Mouse (Mus musculus): ENCODE data around the gene Lcmt2. TPM values are rescaled to one million over a fixed set of nuclear protein-coding genes. Genes with fewer than 3 reads are reported as not detected.
A peak's percentile ranks its signal among the peaks of the same experiment; 100 is the strongest.
"Not testable (repeated sequence)": the region's sequence is repeated elsewhere in the genome, so short reads cannot be mapped to it uniquely, and the experiment has no call there.

Lcmt2 gene
- total RNA-seq, 2 experiments from 2014 or later = 1.7 to 2.0 TPM

DNA sequence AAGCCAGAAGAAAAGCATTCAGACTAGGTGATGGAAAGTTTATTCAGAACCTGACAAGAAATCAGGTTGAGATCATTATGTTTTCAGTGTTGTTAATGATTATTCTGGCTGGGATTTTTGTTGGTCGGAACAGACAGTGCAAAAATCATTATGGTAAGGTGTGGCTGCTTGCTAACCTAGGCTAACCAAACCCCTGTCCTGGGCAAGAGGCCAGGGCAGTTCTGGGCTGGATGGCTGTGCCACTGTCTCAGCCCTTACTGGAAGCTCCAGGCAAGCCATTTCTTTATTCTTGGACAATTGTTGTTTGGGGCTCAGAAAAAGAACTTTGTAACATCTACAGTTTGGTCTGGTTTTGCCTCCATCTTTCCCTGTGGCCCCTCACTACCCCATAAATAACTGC lies 12.9 kb downstream of the Lcmt2 start:
- no peak for ATAC-seq (replicated peaks; ENCODE audit: low FRiP score, poor library complexity, severe bottlenecking)

DNA sequence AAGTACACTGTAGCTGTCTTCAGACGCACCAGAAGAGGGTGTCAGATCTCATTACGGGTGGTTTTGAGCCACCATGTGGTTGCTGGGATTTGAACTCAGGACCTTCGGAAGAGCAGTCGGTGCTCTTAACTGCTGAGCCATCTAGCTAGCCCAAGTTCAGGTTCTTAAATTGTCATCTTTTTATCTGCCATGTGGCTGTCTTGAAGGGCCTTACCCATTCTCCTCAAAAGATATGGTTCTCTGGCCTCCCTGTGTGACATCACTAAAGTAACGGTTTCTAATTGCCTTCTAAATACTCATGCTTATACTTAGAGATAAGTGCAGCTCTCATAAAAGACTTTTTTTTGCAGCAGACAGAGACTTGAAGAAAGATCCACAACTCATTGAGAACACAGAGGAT lies 14.2 kb downstream of the Lcmt2 start:
- not testable (repeated sequence) for ATAC-seq (replicated peaks; ENCODE audit: low FRiP score, poor library complexity, severe bottlenecking)

DNA sequence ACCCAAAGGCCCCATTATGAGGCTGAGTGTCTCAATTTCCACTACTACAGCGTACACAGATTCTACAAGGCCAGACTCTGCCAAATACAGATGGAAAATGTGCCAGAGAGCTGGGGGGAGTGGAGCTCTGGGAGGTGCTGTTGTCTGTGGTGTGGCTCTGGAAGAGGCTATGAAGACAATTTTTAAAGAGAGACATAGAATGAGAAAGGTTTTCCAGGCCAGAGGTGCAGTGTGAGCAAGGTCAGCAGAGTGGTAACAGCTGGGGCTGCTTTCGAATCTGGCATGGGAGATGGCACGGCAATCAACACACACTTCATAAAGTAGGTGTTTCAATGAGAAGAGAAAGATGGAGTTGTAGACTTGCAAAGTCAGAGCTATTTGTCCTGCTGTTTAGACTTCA lies 21.2 kb downstream of the Lcmt2 start:
- no peak for ATAC-seq (replicated peaks; ENCODE audit: low FRiP score, poor library complexity, severe bottlenecking)

DNA sequence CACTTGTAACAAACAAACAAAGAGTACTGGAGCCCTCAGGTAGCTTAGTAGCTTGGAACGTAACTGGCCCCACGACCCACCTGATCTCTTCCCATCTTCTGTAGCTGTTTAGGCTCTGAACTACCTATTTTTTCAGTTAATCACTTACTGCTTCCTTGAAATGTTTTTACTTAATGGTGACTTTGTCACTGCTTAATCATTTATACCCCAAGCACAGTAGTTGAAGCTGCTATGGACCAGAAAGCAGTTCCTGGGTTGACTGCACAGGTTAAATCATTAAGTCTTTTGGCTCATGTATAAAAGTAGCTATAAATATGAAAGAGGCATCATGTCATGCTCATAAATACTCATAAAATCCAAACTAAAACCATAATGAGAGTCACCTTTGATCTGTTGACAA lies 25.0 kb downstream of the Lcmt2 start:
- no peak for ATAC-seq (replicated peaks; ENCODE audit: low FRiP score, poor library complexity, severe bottlenecking)

DNA sequence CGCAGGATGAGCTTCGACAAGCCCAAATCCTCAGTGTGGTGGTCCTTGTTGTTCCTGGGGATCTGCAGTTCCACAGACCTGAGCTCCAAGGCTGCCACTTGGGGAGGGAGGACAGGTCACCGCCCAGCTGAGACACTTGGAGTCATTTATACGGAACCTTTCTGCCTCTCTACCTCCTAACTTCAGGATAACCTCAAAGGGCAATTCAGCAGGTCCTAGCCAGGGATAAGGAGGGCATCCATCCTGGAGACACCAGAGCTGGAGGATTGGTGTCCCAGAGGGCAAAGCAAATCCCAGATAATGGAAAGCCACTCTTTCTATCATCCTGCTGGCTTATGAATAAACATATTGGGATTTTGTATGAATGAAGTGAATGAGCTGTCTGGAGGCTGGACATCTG lies 30.8 kb downstream of the Lcmt2 start, which contains the start of gene Tgm7:
TSS of gene Tgm7 (minus strand) at position 101 of the 400 bp plus-strand sequence.
- ATAC-seq (replicated peaks; ENCODE audit: low FRiP score, poor library complexity, severe bottlenecking) = no peak

DNA sequence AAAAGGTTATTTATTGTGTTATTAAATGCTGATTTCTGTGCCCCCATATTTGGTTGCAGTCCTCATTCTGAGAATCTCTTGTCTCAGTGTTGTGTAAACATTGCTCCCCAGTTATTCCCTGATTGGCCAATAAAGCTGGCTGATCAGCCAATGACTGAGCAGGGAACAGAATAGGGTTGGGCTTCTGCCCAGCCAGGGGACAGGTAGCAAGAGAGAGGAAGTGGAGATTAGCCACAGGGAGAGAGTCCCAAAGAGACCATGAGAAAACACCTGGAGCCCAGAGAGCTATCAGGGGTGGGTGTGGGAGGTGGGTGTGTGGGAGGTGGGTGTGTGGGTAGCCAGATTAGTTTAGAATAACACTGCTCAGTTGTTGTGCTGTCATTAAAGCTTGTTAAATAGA lies 34.5 kb downstream of the Lcmt2 start:
- ATAC-seq (replicated peaks; ENCODE audit: low FRiP score, poor library complexity, severe bottlenecking) = no peak

DNA sequence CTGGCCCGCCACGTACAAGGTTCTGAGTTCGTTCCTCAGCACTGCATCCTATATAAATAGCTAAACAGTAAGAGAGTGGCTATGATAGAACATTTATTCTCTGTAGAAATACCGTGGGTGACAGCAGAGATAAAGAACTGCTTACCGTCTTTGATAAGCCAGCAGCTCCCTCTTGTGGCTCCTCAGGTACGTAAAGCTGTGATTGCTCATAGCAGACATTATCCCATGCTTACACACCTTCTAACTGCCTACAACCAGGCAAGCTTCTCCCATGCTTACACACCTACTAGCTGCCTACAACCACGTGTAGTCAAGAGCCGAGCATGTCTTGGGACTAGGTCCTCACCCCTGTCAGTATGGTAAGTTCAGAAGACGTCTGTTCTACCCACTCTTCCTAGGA lies 38.4 kb downstream of the Lcmt2 start:
- peak; percentile 81 for ATAC-seq (replicated peaks; ENCODE audit: low FRiP score, poor library complexity, severe bottlenecking)

DNA sequence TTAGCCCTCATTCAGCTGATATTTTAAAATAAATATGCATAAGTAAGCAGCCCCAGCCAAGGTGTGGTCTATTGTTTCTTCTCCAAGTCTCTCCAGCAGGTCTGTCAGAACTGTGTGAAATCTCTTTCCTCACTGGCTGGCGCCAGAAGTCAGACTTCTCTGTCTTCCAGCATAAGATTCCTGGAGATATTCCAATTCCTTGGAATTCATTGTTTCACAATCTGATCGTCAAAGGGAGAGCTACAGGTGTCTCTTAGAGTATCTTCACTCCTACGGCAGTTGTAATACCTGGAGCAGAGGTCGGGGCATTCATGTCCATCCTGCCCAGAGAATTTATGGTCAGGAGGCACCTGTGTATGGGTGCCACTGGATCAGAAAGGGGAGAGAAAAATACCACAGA lies 50.7 kb downstream of the Lcmt2 start:
- no peak for ATAC-seq (replicated peaks; ENCODE audit: low FRiP score, poor library complexity, severe bottlenecking)

DNA sequence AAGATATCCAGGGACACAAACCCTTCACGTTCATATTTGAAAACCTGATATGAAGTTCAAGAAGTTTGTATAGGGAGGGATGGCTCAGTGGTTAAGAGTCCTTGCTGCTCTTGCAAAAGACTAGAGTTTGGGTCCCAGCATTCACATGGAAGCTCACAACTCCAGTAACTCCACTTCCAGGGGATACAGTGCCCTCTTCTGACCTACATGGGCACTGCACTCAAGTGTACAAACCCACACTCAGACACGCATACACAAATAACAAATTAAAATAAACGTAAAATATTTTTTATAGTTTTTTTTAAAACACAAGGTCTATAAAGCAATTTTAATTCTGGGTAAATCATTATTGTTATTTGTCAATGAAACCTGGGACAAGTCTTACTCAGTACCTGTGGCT lies 51.9 kb downstream of the Lcmt2 start:
- no peak; the same call in 1 of the 2 replicates for ATAC-seq (replicated peaks; ENCODE audit: low FRiP score, poor library complexity, severe bottlenecking)

DNA sequence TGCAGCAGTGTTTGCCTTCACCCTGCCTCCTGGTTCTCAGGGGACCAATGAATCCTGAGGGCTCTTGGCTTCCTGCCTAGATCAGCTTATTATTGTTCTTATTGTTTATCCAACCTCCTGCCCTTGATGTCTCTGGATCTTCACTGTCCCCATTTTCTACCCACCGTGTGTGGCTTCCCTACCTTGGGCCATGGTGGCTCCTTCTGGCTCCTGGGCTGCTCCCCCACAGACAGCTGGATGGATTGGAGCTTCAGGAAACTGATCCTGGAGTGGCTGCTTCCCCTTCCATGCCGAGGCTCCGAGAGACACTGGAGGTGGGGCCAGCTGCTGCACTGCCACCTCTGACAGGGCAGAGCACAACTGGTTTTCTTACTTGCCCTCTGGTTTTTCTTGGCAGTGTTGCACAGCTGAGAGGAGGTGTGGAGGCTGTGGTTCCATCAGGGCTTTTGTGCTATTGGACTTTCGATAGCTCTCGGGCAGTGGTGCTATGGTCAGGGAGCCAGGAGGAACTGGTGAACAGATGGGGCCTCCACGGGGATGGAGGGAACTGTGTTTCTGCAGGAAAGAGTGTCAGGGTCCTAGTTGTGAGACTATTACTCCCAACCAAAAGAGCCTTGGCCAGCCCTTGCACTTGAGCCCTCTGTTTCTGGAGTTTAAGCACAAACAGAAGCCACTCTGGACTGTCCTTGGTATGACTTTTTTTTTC lies 54.8 kb downstream of the Lcmt2 start, which contains the start of gene Tgm5:
TSS of gene Tgm5 (minus strand) at position 362 of the 706 bp plus-strand sequence.
- ATAC-seq (replicated peaks; ENCODE audit: low FRiP score, poor library complexity, severe bottlenecking) = no peak

DNA sequence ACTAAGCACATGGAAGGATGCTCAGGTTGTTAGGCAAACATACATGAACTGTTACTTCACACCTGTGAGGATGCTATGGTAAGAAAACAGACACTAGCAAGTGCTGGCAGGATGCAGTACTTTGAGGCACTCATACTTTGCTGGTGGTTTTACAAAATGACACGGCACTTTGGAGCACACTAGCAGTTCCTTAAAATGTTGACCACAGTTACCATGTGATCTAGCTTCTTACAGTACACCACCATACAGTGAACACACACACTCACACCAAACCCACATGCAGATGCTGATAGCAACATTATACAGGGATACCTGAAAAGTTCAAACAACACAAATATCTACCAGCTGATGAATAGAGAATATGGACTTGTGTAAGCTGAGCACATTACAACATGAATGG lies 57.8 kb downstream of the Lcmt2 start:
- ATAC-seq (replicated peaks; ENCODE audit: low FRiP score, poor library complexity, severe bottlenecking) = no peak

Other genes with a start within 250 kb of the Lcmt2 start
- 17.6 and 21.9 TPM in 2 replicates for gene Ubr1, start 169.9 kb downstream of the Lcmt2 start, total RNA-seq (2015; ENCODE audit: low replicate concordance)
- 21.9 and 24.1 TPM in 2 replicates for gene Ubr1, start 169.9 kb downstream of the Lcmt2 start, total RNA-seq (2017; ENCODE audit: low replicate concordance)
- 2.5 and 21.9 TPM in 2 replicates for gene Tmem62, start 163.6 kb downstream of the Lcmt2 start, total RNA-seq (2015; ENCODE audit: low replicate concordance)
- 11.4 and 20.8 TPM in 2 replicates for gene Tmem62, start 163.6 kb downstream of the Lcmt2 start, total RNA-seq (2017; ENCODE audit: low replicate concordance)
- gene Ccndbp1, start 132.2 kb downstream of the Lcmt2 start, total RNA-seq (2015; ENCODE audit: low replicate concordance) = 367 and 375 TPM in 2 replicates
- gene Ccndbp1, start 132.2 kb downstream of the Lcmt2 start, total RNA-seq (2017; ENCODE audit: low replicate concordance) = 422 and 452 TPM in 2 replicates
- 1,106 and 1,220 TPM in 2 replicates for gene Epb42, start 103.6 kb downstream of the Lcmt2 start, total RNA-seq (2015; ENCODE audit: low replicate concordance)
- 1,374 and 1,456 TPM in 2 replicates for gene Epb42, start 103.6 kb downstream of the Lcmt2 start, total RNA-seq (2017; ENCODE audit: low replicate concordance)
- gene Tgm5, start 54.8 kb downstream of the Lcmt2 start, total RNA-seq (2015; ENCODE audit: low replicate concordance) = not detected in 2 replicates
- gene Tgm5, start 54.8 kb downstream of the Lcmt2 start, total RNA-seq (2017; ENCODE audit: low replicate concordance) = not detected in 2 replicates
- gene Tgm7, start 30.9 kb downstream of the Lcmt2 start, total RNA-seq (2015; ENCODE audit: low replicate concordance) = not detected in 2 replicates
- gene Tgm7, start 30.9 kb downstream of the Lcmt2 start, total RNA-seq (2017; ENCODE audit: low replicate concordance) = not detected in 2 replicates
- gene Adal, start 225 bp downstream of the Lcmt2 start, total RNA-seq (2015; ENCODE audit: low replicate concordance) = 1.2 and 3.3 TPM in 2 replicates
- 4.6 and 7.8 TPM in 2 replicates for gene Adal, start 225 bp downstream of the Lcmt2 start, total RNA-seq (2017; ENCODE audit: low replicate concordance)
- 16.3 and 22.2 TPM in 2 replicates for gene Tubgcp4, start 30.0 kb upstream of the Lcmt2 start, total RNA-seq (2015; ENCODE audit: low replicate concordance)
- 11.7 and 19.1 TPM in 2 replicates for gene Tubgcp4, start 30.0 kb upstream of the Lcmt2 start, total RNA-seq (2017; ENCODE audit: low replicate concordance)
- gene Zscan29, start 30.5 kb upstream of the Lcmt2 start, total RNA-seq (2015; ENCODE audit: low replicate concordance) = 8.8 and 13.3 TPM in 2 replicates
- 11.3 and 12.9 TPM in 2 replicates for gene Zscan29, start 30.5 kb upstream of the Lcmt2 start, total RNA-seq (2017; ENCODE audit: low replicate concordance)
- 11.1 and 27.9 TPM in 2 replicates for gene Trp53bp1, start 130.8 kb upstream of the Lcmt2 start, total RNA-seq (2015; ENCODE audit: low replicate concordance)
- 44.8 and 96.0 TPM in 2 replicates for gene Trp53bp1, start 130.8 kb upstream of the Lcmt2 start, total RNA-seq (2017; ENCODE audit: low replicate concordance)
- gene Map1a, start 148.9 kb upstream of the Lcmt2 start, total RNA-seq (2015; ENCODE audit: low replicate concordance) = not detected in 2 replicates
- gene Map1a, start 148.9 kb upstream of the Lcmt2 start, total RNA-seq (2017; ENCODE audit: low replicate concordance) = 0.14 TPM in 1 of 2 replicates, not detected in the other
- 2.7 and 5.2 TPM in 2 replicates for gene Ppip5k1, start 214.7 kb upstream of the Lcmt2 start, total RNA-seq (2015; ENCODE audit: low replicate concordance)
- gene Ppip5k1, start 214.7 kb upstream of the Lcmt2 start, total RNA-seq (2017; ENCODE audit: low replicate concordance) = 9.8 and 10.1 TPM in 2 replicates
- gene Ckmt1, start 217.1 kb upstream of the Lcmt2 start, total RNA-seq (2015; ENCODE audit: low replicate concordance) = not detected in 2 replicates
- 0.26 TPM in 1 of 2 replicates, not detected in the other for gene Ckmt1, start 217.1 kb upstream of the Lcmt2 start, total RNA-seq (2017; ENCODE audit: low replicate concordance)
- not detected in 2 replicates for gene Strc, start 246.5 kb upstream of the Lcmt2 start, total RNA-seq (2015; ENCODE audit: low replicate concordance)
- not detected in 2 replicates for gene Strc, start 246.5 kb upstream of the Lcmt2 start, total RNA-seq (2017; ENCODE audit: low replicate concordance)